Mouse (Mus musculus): ENCODE measurements around the gene Mad2l1bp. TPM values are rescaled to one million over a fixed set of nuclear protein-coding genes. Genes with fewer than 3 reads are reported as not detected.

The Mad2l1bp gene
- polyA plus RNA-seq, 1 experiment = 17.3 TPM

DNA sequence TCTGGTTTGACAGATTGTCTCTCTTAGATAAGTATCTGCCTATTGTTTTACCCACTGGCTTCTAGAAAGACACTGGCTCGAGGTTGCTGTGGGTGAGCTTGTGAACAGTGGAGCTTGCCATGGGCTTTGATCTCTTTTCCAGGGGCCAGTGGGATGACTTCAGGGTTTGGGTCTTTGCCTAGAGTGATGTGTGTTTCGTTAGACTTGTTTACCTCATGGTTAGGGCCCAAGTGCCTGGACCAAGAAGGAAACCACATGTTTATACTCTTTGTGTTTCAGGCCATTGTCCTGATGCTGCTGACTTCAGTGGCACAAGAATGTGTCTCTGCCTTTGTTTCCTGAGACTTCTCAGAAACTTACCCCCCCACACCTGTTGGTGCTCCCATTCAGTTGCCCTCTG, 37.9 kb downstream of the Mad2l1bp start:
- TF ChIP-seq CTCF (conservative IDR thresholded peaks at IDR 0.05; ENCODE audit: insufficient read depth, insufficient read length, low read depth, low read length) (no peak), POLR2A (IDR thresholded peaks at IDR 0.05; ENCODE audit: low read depth, low read length) (no peak)
- 52% methylated on average over 2 of the region's 2 CpGs for WGBS
- Histone ChIP-seq H3K27ac (ENCODE audit: insufficient read depth, low read depth, low read length) (no peak overlapping the region), H3K4me3 (ENCODE audit: insufficient read depth, low read depth, low read length) (no peak overlapping the region), H3K27me3 (replicated peaks; ENCODE audit: control insufficient read depth, insufficient read depth, low read length) (no peaks in the 10 kb centered on the region), H3K36me3 (ENCODE audit: control insufficient read depth, insufficient read depth, low read length) (no peaks in the 10 kb centered on the region), H3K4me1 (ENCODE audit: control insufficient read depth, insufficient read depth, low read length) (no peaks in the 10 kb centered on the region)
- DNase-seq = no peak

DNA sequence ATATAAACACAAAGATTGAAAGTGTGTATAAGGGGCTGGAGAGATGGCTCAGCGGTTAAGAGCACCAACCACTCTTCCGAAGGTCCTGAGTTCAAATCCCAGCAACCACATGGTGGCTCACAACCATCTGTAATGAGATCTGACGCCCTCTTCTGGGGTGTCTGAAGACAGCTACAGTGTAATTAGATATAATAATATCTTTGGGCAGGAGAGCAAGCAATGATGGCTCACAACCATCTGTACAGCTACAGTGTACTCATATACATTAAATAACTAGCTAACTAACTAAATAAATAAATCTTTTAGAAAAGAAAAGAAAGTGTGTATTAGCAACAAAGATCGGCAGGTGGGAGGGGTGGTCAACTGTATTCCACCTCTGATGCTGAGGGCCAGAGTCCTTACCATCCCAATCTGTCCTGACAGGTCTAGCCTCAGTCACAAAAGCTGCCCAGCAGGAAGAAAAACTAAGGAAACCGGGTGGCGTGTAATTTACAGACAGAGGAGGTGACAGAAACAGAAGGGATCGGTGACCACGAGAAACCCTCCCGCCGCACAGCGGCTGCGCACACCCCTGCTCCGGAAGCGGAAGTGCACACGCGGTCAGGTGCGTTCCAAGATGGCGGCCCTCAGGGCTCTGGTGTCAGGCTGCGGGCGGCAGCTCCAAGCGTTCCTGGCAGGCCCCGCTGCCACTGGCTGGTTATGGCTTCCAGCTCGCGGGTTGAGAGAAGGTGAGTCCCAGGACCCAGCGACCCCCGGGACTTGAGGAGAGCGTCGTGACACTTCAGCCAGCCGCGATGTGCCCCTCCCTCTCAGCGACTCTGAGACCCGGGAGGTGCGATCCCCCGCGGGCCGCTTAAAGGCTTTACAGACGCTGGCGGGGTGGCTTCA, 42.7 kb downstream of the Mad2l1bp start, which contains the start of gene Mrps18a:
Gene Mrps18a, plus strand, starts transcription at position 585 of the 888 bp plus-strand sequence.
- Histone ChIP-seq H3K27me3 (replicated peaks; ENCODE audit: control insufficient read depth, insufficient read depth, low read length) (no peaks in the 10 kb centered on the region), H3K36me3 (ENCODE audit: control insufficient read depth, insufficient read depth, low read length) (no peaks in the 10 kb centered on the region), H3K4me1 (ENCODE audit: control insufficient read depth, insufficient read depth, low read length) (no peaks in the 10 kb centered on the region), H3K4me3 (ENCODE audit: insufficient read depth, low read depth, low read length) (peak within 1 kb of the TSS; percentile 64), H3K27ac (ENCODE audit: insufficient read depth, low read depth, low read length) (no peak within 1 kb of the TSS)
- DNase-seq = peak; percentile 89
- TF ChIP-seq POLR2A (IDR thresholded peaks at IDR 0.05; ENCODE audit: low read depth, low read length) = peak; percentile 70
- no peak for TF ChIP-seq CTCF (conservative IDR thresholded peaks at IDR 0.05; ENCODE audit: insufficient read depth, insufficient read length, low read depth, low read length)
- 6% methylated on average over 38 of the region's 38 CpGs for WGBS

DNA sequence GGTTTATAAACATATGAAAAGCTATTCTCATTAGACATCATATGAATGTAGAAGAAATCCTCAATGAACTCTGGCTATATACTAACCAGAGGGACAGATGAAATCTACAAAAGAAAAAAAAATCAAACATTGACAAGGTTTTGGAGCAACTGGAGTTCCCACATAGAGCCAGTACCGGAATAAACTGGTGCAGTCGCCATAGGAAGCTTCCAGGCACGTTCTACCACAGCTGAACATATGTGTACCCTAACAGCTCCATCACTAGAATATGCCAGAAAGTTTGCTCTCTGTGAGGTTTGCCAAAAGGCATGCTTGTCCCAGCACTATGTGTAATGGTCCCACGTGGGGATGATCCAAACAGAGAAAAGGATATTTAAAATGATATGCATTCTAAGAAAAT, 45.1 kb downstream of the Mad2l1bp start:
- Histone ChIP-seq H3K4me1 (ENCODE audit: control insufficient read depth, insufficient read depth, low read length) (no peaks in the 10 kb centered on the region), H3K27ac (ENCODE audit: insufficient read depth, low read depth, low read length) (no peak overlapping the region), H3K36me3 (ENCODE audit: control insufficient read depth, insufficient read depth, low read length) (no peaks in the 10 kb centered on the region), H3K27me3 (replicated peaks; ENCODE audit: control insufficient read depth, insufficient read depth, low read length) (no peaks in the 10 kb centered on the region), H3K4me3 (ENCODE audit: insufficient read depth, low read depth, low read length) (no peak overlapping the region)
- DNase-seq = no peak
- TF ChIP-seq POLR2A (IDR thresholded peaks at IDR 0.05; ENCODE audit: low read depth, low read length) = no peak
- TF ChIP-seq CTCF (conservative IDR thresholded peaks at IDR 0.05; ENCODE audit: insufficient read depth, insufficient read length, low read depth, low read length) = no peak
- 81% methylated on average over 4 of the region's 4 CpGs for WGBS

DNA sequence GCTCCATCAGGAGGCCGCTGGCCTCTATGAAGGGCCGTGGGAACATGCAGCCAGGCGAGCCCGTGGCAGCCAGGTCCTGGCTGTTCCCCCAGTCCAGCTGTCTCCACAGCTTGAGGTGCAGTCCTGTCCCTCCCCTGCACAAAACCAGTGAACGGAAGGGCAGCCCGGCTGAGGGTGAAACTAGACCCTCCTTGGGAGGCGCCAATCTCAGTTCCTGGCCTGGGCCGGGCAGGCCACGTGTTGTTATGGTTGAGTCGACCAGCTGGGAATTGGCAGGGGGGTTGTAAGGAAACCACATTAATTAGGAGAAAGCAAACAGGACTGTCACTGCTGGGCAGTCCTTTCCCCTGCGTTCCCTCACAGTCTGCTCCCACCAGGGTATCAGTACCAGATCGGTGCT, 48.9 kb downstream of the Mad2l1bp start:
- Histone ChIP-seq H3K27ac (ENCODE audit: insufficient read depth, low read depth, low read length) (no peak overlapping the region), H3K4me1 (ENCODE audit: control insufficient read depth, insufficient read depth, low read length) (no peaks in the 10 kb centered on the region), H3K4me3 (ENCODE audit: insufficient read depth, low read depth, low read length) (no peak overlapping the region), H3K27me3 (replicated peaks; ENCODE audit: control insufficient read depth, insufficient read depth, low read length) (no peaks in the 10 kb centered on the region), H3K36me3 (ENCODE audit: control insufficient read depth, insufficient read depth, low read length) (no peaks in the 10 kb centered on the region)
- no peak for TF ChIP-seq POLR2A (IDR thresholded peaks at IDR 0.05; ENCODE audit: low read depth, low read length)
- no peak for TF ChIP-seq CTCF (conservative IDR thresholded peaks at IDR 0.05; ENCODE audit: insufficient read depth, insufficient read length, low read depth, low read length)
- WGBS = 18% methylated on average over 12 of the region's 12 CpGs
- DNase-seq = peak; percentile 46

DNA sequence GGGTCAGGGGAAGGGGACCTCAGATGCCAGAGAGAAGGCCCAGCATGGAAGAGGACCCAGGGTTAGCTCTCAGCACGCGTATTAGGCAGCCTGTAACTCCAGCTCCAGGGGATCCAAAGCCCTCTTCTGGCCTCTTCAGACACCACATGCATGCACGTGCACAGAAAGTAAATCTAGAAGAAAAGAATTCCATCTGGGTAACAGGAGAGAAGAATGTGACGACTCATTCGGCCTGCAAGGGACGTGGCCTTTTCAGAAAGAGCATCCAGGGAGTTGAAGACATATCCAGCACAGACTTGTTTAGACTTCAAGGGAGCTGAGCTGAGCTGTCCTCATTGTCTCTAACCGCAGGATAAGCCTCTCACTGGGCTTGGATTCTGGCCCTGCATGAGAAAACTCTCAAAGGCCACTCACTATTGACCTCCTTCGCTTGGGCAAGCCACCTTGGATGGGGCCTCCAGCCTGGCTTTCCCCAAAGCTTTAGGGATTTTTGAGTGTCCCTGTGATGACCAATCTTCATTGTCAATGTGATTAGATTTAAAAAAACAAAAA, 50.7 kb downstream of the Mad2l1bp start:
- TF ChIP-seq POLR2A (IDR thresholded peaks at IDR 0.05; ENCODE audit: low read depth, low read length) (no peak), CTCF (conservative IDR thresholded peaks at IDR 0.05; ENCODE audit: insufficient read depth, insufficient read length, low read depth, low read length) (no peak)
- no peak overlapping the region for H3K4me3 ChIP-seq (ENCODE audit: insufficient read depth, low read depth, low read length)
- no peaks in the 10 kb centered on the region for H3K36me3 ChIP-seq (ENCODE audit: control insufficient read depth, insufficient read depth, low read length)
- H3K27me3 ChIP-seq (replicated peaks; ENCODE audit: control insufficient read depth, insufficient read depth, low read length) = no peaks in the 10 kb centered on the region
- H3K27ac ChIP-seq (ENCODE audit: insufficient read depth, low read depth, low read length) = no peak overlapping the region
- 85% methylated on average over 8 of the region's 8 CpGs for WGBS
- H3K4me1 ChIP-seq (ENCODE audit: control insufficient read depth, insufficient read depth, low read length) = no peaks in the 10 kb centered on the region
- no peak for DNase-seq

DNA sequence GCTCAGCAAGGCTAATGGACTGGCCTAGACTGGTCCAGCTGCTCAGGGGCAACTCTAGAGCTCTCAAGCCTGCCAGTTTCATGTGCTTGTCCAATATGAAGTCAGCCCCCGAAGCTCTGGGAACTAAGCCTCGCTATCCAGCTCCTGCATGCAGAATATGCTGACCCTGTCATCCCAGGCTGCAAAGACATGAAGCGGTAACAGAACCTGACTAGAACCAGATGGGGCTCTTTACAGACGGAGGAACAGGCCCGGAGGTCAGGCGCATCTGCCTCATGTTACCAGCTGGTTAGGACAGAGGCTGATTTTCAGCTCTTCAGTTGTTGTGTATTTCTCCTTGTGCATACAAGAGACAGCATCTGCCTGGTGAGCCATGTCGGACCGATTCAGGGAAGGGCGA, 51.4 kb downstream of the Mad2l1bp start:
- no peak for DNase-seq
- Histone ChIP-seq H3K27ac (ENCODE audit: insufficient read depth, low read depth, low read length) (no peak overlapping the region), H3K36me3 (ENCODE audit: control insufficient read depth, insufficient read depth, low read length) (no peaks in the 10 kb centered on the region), H3K4me3 (ENCODE audit: insufficient read depth, low read depth, low read length) (no peak overlapping the region), H3K27me3 (replicated peaks; ENCODE audit: control insufficient read depth, insufficient read depth, low read length) (no peaks in the 10 kb centered on the region), H3K4me1 (ENCODE audit: control insufficient read depth, insufficient read depth, low read length) (no peaks in the 10 kb centered on the region)
- WGBS = 64% methylated on average over 9 of the region's 9 CpGs
- TF ChIP-seq POLR2A (IDR thresholded peaks at IDR 0.05; ENCODE audit: low read depth, low read length) (no peak), CTCF (conservative IDR thresholded peaks at IDR 0.05; ENCODE audit: insufficient read depth, insufficient read length, low read depth, low read length) (no peak)

GRCm38 (mm10) chr17:46098525-46098924, 54.8 kb downstream of the Mad2l1bp start:
- 58% methylated on average over 8 of the region's 8 CpGs for WGBS
- Histone ChIP-seq H3K36me3 (ENCODE audit: control insufficient read depth, insufficient read depth, low read length) (no peaks in the 10 kb centered on the region), H3K4me3 (ENCODE audit: insufficient read depth, low read depth, low read length) (no peak overlapping the region), H3K4me1 (ENCODE audit: control insufficient read depth, insufficient read depth, low read length) (no peaks in the 10 kb centered on the region), H3K27ac (ENCODE audit: insufficient read depth, low read depth, low read length) (no peak overlapping the region), H3K27me3 (replicated peaks; ENCODE audit: control insufficient read depth, insufficient read depth, low read length) (no peaks in the 10 kb centered on the region)
- DNase-seq = no peak
- TF ChIP-seq POLR2A (IDR thresholded peaks at IDR 0.05; ENCODE audit: low read depth, low read length) (no peak), CTCF (conservative IDR thresholded peaks at IDR 0.05; ENCODE audit: insufficient read depth, insufficient read length, low read depth, low read length) (no peak)

Other genes starting within 250 kb of the Mad2l1bp start
- 336 and 398 TPM in 2 replicates for gene Vegfa, start 121.2 kb downstream of the Mad2l1bp start, polyA plus RNA-seq (2012; rRNA removed)
- gene Mrps18a, start 42.6 kb downstream of the Mad2l1bp start, polyA plus RNA-seq (2012; rRNA removed) = 94.6 and 120 TPM in 2 replicates
- 34.8 and 37.2 TPM in 2 replicates for gene Rsph9, start 9.3 kb downstream of the Mad2l1bp start, polyA plus RNA-seq (2012; rRNA removed)
- 69.7 and 80.4 TPM in 2 replicates for gene Gtpbp2, start 7.5 kb upstream of the Mad2l1bp start, polyA plus RNA-seq (2012; rRNA removed)
- gene Polh, start 49.1 kb upstream of the Mad2l1bp start, polyA plus RNA-seq (2012; rRNA removed) = 3.8 and 4.0 TPM in 2 replicates
- 18.5 and 20.5 TPM in 2 replicates for gene Xpo5, start 49.2 kb upstream of the Mad2l1bp start, polyA plus RNA-seq (2012; rRNA removed)
- gene Polr1c, start 94.5 kb upstream of the Mad2l1bp start, polyA plus RNA-seq (2012; rRNA removed) = 63.0 and 70.7 TPM in 2 replicates
- 246 and 292 TPM in 2 replicates for gene Yipf3, start 94.5 kb upstream of the Mad2l1bp start, polyA plus RNA-seq (2012; rRNA removed)
- 1.1 and 1.4 TPM in 2 replicates for gene Lrrc73, start 100.0 kb upstream of the Mad2l1bp start, polyA plus RNA-seq (2012; rRNA removed)
- 23.1 and 29.7 TPM in 2 replicates for gene Tjap1, start 129.5 kb upstream of the Mad2l1bp start, polyA plus RNA-seq (2012; rRNA removed)
- gene Dlk2, start 143.9 kb upstream of the Mad2l1bp start, polyA plus RNA-seq (2012; rRNA removed) = 0.61 and 1.1 TPM in 2 replicates
- gene Abcc10, start 174.8 kb upstream of the Mad2l1bp start, polyA plus RNA-seq (2012; rRNA removed) = 16.8 and 27.8 TPM in 2 replicates
- 11.8 and 14.3 TPM in 2 replicates for gene Zfp318, start 230.2 kb upstream of the Mad2l1bp start, polyA plus RNA-seq (2012; rRNA removed)